Mouse (Mus musculus) heart, adult 2 months (tissue): ENCODE measurements around the gene Fam20c.

Experiments used
- CTCF ChIP-seq: fragments of 200-600 bp; IDR thresholded peaks from 2 replicates; pipeline ENCODE4 v1.8.1; 2022; ENCODE audit warnings: antibody characterized with exemption, mild to moderate bottlenecking, moderate library complexity
- EP300 ChIP-seq: fragments of 200-500 bp; IDR thresholded peaks from 2 replicates; pipeline ENCODE4 v1.6.1; 2011; ENCODE audit warnings: low read depth, low read length, control low read depth; ENCODE audit not compliant: insufficient read depth
- POLR2A ChIP-seq: fragments of 200-500 bp; IDR thresholded peaks from 2 replicates; pipeline ENCODE4 v1.6.1; 2011; ENCODE audit warnings: mild to moderate bottlenecking, low read depth, low read length, control low read depth; ENCODE audit not compliant: insufficient read depth

DNA sequence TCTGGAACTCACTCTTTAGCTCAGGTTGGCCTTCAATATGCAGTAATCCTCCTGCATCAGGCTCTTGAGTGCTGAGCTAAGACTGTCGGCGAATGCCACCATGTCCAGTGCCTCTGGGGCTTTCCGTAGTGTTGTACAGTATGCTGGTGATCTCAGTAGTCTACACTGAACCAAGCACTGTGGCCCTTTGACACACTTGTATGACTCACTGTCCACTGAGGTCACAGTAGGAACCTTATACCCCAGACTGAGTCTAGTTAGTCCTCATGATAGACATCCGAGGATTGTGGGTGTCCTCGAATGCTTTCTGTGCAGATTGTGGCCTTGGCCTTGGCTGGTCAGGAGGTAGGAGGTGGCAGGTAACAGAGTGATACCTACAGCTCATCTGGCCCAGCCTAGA lies 20.8 kb downstream of the Fam20c start:
- TF ChIP-seq POLR2A: no peak
- no peak for TF ChIP-seq CTCF
- no peak for TF ChIP-seq EP300
